Mouse (Mus musculus): Measurements from ENCODE around the gene Icam1. TPM values are rescaled to one million over a fixed set of nuclear protein-coding genes. Genes with fewer than 3 reads are reported as not detected.
"Not testable (repeated sequence)": the region's sequence is repeated elsewhere in the genome, so short reads cannot be mapped to it uniquely, and the experiment has no call there.

Gene Icam1
- total and polyA plus RNA-seq, 2 experiments from 2014 or later = 3.1 to 3.7 TPM

DNA sequence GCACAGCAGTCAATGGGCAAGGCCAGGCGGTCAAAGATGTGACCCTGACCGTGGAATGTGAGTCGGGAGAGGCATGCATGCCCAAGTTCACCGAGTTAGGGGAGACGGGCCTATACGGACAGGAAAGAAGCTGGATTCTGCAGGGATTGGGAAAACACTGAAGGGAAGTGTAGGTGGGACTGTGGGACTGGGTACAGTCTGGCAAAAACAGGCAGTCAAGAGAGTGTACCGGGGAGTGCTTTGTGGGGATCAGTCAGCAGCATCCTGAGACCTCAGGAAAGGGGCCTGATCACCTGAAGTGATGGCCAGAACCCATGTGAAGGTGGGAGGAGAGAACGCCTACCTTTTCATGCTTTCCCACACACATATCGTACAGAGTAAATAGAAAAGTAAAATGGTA lies 19.8 kb downstream of the Icam1 start:
- peaks cover 55% of the 10 kb centered on the region for H3K27me3 ChIP-seq (ENCODE audit: insufficient read depth, low read length)
- H3K9ac ChIP-seq = no peak overlapping the region
- ATAC-seq = no peak
- no peaks in the 10 kb centered on the region for H3K9me3 ChIP-seq (ENCODE audit: low read length)
- H3K27ac ChIP-seq (ENCODE audit: low read depth, low read length) = no peak overlapping the region
- H3K4me2 ChIP-seq (ENCODE audit: low read depth) = peak overlapping the region; percentile 79
- peak overlapping the region; percentile 43; the same call in 1 of the 2 replicates for H3K4me3 ChIP-seq (ENCODE audit: low read depth, low read length)
- TF ChIP-seq CTCF (IDR thresholded peaks at IDR 0.05; ENCODE audit: low read depth) = no peak
- no peaks in the 10 kb centered on the region for H3K36me3 ChIP-seq (ENCODE audit: insufficient read depth)
- no peak for DNase-seq
- peaks cover 13% of the 10 kb centered on the region for H3K4me1 ChIP-seq (ENCODE audit: insufficient read depth)
- WGBS = 20% methylated on average over 9 of the region's 9 CpGs

GRCm38 (mm10) chr9:21036161-21036560 lies 20.4 kb downstream of the Icam1 start:
- ATAC-seq (no peak), DNase-seq (no peak)
- H3K4me3 ChIP-seq (ENCODE audit: low read depth, low read length) = peak overlapping the region; percentile 43
- peaks cover 55% of the 10 kb centered on the region for H3K27me3 ChIP-seq (ENCODE audit: insufficient read depth, low read length)
- no peak for TF ChIP-seq CTCF (IDR thresholded peaks at IDR 0.05; ENCODE audit: low read depth)
- H3K36me3 ChIP-seq (ENCODE audit: insufficient read depth) = no peaks in the 10 kb centered on the region
- no peaks in the 10 kb centered on the region for H3K9me3 ChIP-seq (ENCODE audit: low read length)
- H3K27ac ChIP-seq (ENCODE audit: low read depth, low read length) = no peak overlapping the region
- H3K4me2 ChIP-seq (ENCODE audit: low read depth) = peak overlapping the region; percentile 79
- no peak overlapping the region for H3K9ac ChIP-seq
- H3K4me1 ChIP-seq (ENCODE audit: insufficient read depth) = peaks cover 13% of the 10 kb centered on the region
- WGBS = 7% methylated on average over 20 of the region's 20 CpGs

DNA sequence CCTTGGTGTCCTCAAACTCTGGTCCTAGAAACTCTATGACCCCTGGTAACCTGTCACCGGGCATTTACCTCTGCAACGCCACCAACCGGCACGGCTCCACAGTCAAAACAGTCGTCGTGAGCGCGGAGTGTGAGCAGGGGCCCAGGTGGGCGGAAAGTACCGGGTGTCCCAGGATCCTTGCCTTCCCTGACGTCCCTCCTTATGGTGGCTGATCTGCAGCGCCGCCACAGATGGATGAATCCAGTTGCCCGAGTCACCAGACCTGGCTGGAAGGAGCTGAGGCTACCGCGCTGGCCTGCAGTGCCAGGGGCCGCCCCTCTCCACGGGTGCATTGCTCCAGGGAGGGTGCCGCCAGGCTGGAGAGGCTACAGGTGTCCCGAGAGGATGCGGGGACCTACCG lies 20.9 kb downstream of the Icam1 start:
- TF ChIP-seq CTCF (IDR thresholded peaks at IDR 0.05; ENCODE audit: low read depth) = no peak
- DNase-seq = peak; percentile 9

GRCm38 (mm10) chr9:21037481-21037891 lies 21.7 kb downstream of the Icam1 start:
- H3K36me3 ChIP-seq (ENCODE audit: insufficient read depth) = no peaks in the 10 kb centered on the region
- 2% methylated on average over 31 of the region's 31 CpGs for WGBS
- ATAC-seq (peak; percentile 84), DNase-seq (peak; percentile 76)
- H3K27me3 ChIP-seq (ENCODE audit: insufficient read depth, low read length) = peaks cover 55% of the 10 kb centered on the region
- H3K4me1 ChIP-seq (ENCODE audit: insufficient read depth) = peaks cover 13% of the 10 kb centered on the region
- H3K4me3 ChIP-seq (ENCODE audit: low read depth, low read length) = peak overlapping the region; percentile 43
- peak overlapping the region; percentile 79 for H3K4me2 ChIP-seq (ENCODE audit: low read depth)
- H3K27ac ChIP-seq (ENCODE audit: low read depth, low read length) = no peak overlapping the region
- no peak for TF ChIP-seq CTCF (IDR thresholded peaks at IDR 0.05; ENCODE audit: low read depth)
- H3K9me3 ChIP-seq (ENCODE audit: low read length) = no peaks in the 10 kb centered on the region
- peak overlapping the region; percentile 67 for H3K9ac ChIP-seq

More for the DNA sequence above, 20.9 kb downstream of the Icam1 start:
- peak overlapping the region; percentile 79 for H3K4me2 ChIP-seq (ENCODE audit: low read depth)
- no peak overlapping the region for H3K27ac ChIP-seq (ENCODE audit: low read depth, low read length)
- H3K9me3 ChIP-seq (ENCODE audit: low read length) = no peaks in the 10 kb centered on the region
- no peak for ATAC-seq
- peak overlapping the region; percentile 43 for H3K4me3 ChIP-seq (ENCODE audit: low read depth, low read length)
- no peaks in the 10 kb centered on the region for H3K36me3 ChIP-seq (ENCODE audit: insufficient read depth)
- H3K27me3 ChIP-seq (ENCODE audit: insufficient read depth, low read length) = peaks cover 55% of the 10 kb centered on the region
- H3K4me1 ChIP-seq (ENCODE audit: insufficient read depth) = peaks cover 13% of the 10 kb centered on the region
- 2% methylated on average over 22 of the region's 22 CpGs for WGBS
- peak overlapping the region; percentile 67; the same call in 1 of the 2 replicates for H3K9ac ChIP-seq

- H3K4me3 ChIP-seq (ENCODE audit: low read depth, low read length) = no peak overlapping the region
- DNase-seq (no peak), ATAC-seq (no peak)
- H3K36me3 ChIP-seq (ENCODE audit: insufficient read depth) = no peaks in the 10 kb centered on the region
- TF ChIP-seq CTCF (IDR thresholded peaks at IDR 0.05; ENCODE audit: low read depth) = no peak
- no peak overlapping the region for H3K9ac ChIP-seq
- no peak overlapping the region for H3K4me2 ChIP-seq (ENCODE audit: low read depth)
- WGBS = 73% methylated on average over 3 of the region's 3 CpGs
- peaks cover 35% of the 10 kb centered on the region for H3K27me3 ChIP-seq (ENCODE audit: insufficient read depth, low read length)
- H3K27ac ChIP-seq (ENCODE audit: low read depth, low read length) = no peak overlapping the region
- H3K4me1 ChIP-seq (ENCODE audit: insufficient read depth) = peaks cover 4% of the 10 kb centered on the region; the same call in 1 of the 2 replicates
- H3K9me3 ChIP-seq (ENCODE audit: low read length) = no peaks in the 10 kb centered on the region
Observed at GRCm38 (mm10) chr9:21039779-21040178, 24.0 kb downstream of the Icam1 start.

- H3K9ac ChIP-seq = no peak overlapping the region
- no peaks in the 10 kb centered on the region; the same call in 1 of the 2 replicates for H3K4me1 ChIP-seq (ENCODE audit: insufficient read depth)
- no peak overlapping the region for H3K4me3 ChIP-seq (ENCODE audit: low read depth, low read length)
- ATAC-seq (no peak), DNase-seq (no peak)
- H3K4me2 ChIP-seq (ENCODE audit: low read depth) = no peak overlapping the region
- 40% methylated on average over 4 of the region's 4 CpGs for WGBS
- no peak for TF ChIP-seq CTCF (IDR thresholded peaks at IDR 0.05; ENCODE audit: low read depth)
- H3K36me3 ChIP-seq (ENCODE audit: insufficient read depth) = no peaks in the 10 kb centered on the region
- no peak overlapping the region for H3K27ac ChIP-seq (ENCODE audit: low read depth, low read length)
- H3K9me3 ChIP-seq (ENCODE audit: low read length) = no peaks in the 10 kb centered on the region
- peaks cover 19% of the 10 kb centered on the region for H3K27me3 ChIP-seq (ENCODE audit: insufficient read depth, low read length)
Observed at GRCm38 (mm10) chr9:21041308-21041707, 25.5 kb downstream of the Icam1 start.

- ATAC-seq = no peak
- 93% methylated on average over 4 of the region's 4 CpGs for WGBS
- peaks cover 4% of the 10 kb centered on the region; the same call in 1 of the 2 replicates for H3K27me3 ChIP-seq (ENCODE audit: insufficient read depth, low read length)
Observed at GRCm38 (mm10) chr9:21043563-21043962, 27.8 kb downstream of the Icam1 start.

GRCm38 (mm10) chr9:21044785-21045184 lies 29.0 kb downstream of the Icam1 start:
- DNase-seq, ATAC-seq: not testable (repeated sequence)
- WGBS = 56% methylated on average over 1 of the region's 1 CpGs

More at GRCm38 (mm10) chr9:21043563-21043962, 27.8 kb downstream of the Icam1 start:
- Histone ChIP-seq H3K27ac (ENCODE audit: low read depth, low read length) (no peak overlapping the region), H3K4me1 (ENCODE audit: insufficient read depth) (no peaks in the 10 kb centered on the region), H3K9me3 (ENCODE audit: low read length) (no peaks in the 10 kb centered on the region), H3K4me2 (ENCODE audit: low read depth) (no peak overlapping the region), H3K4me3 (ENCODE audit: low read depth, low read length) (no peak overlapping the region), H3K36me3 (ENCODE audit: insufficient read depth) (no peaks in the 10 kb centered on the region), H3K9ac (no peak overlapping the region)
- no peak for TF ChIP-seq CTCF (IDR thresholded peaks at IDR 0.05; ENCODE audit: low read depth)
- no peak for DNase-seq

More at GRCm38 (mm10) chr9:21044785-21045184, 29.0 kb downstream of the Icam1 start:
- not testable (repeated sequence) for H3K9me3 ChIP-seq (ENCODE audit: low read length); H3K4me2 ChIP-seq (ENCODE audit: low read depth); H3K27ac ChIP-seq (ENCODE audit: low read depth, low read length); H3K4me1 ChIP-seq (ENCODE audit: insufficient read depth); H3K36me3 ChIP-seq (ENCODE audit: insufficient read depth); H3K4me3 ChIP-seq (ENCODE audit: low read depth, low read length); H3K27me3 ChIP-seq (ENCODE audit: insufficient read depth, low read length); H3K9ac ChIP-seq
